Mouse (Mus musculus): Measurements from ENCODE around the gene Cdk17. TPM values are rescaled to one million over a fixed set of nuclear protein-coding genes. Genes with fewer than 3 reads are reported as not detected.

Gene Cdk17
- total RNA-seq, 2 experiments from 2014 or later = 216 to 230 TPM

DNA sequence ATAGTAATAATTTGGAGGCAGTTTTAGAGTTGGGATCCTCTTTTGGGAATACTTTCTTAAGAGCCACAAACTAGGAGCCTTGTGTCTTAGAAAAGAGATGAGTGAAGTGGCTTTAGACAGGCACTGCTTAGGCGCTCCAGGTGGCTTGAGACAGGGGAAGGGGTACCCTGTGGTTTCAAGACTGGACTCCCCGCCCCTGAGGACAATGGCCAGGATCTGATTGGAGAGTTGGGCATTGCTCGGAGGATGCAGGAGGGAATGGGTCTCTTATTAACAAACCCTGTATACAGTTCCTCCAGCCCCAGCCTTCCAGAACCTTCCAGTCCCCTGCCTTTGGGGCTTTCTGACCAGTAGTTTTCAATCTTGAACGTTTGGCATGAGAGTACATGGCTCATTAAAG, 150.9 kb downstream of the Cdk17 start:
- no peak for DNase-seq (ENCODE audit: low spot score in 2 of 2)

Small RNA genes lying within 50 kb of the gene (microRNA-seq; reads per million reads assigned to microRNA genes)
- gene Mir1931 = 0 reads per million in 2 experiments

Other genes starting within 250 kb of the Cdk17 start
- 10 to 100 TPM; 15.9 to 18.9 TPM for gene Cfap54, start 79.3 kb upstream of the Cdk17 start, total RNA-seq (2021)
- gene Elk3, start 150.3 kb downstream of the Cdk17 start, total RNA-seq (2021) = 1 to 10 TPM; 6.6 to 8.4 TPM

Measured in layer of hippocampus, adult 18-20 months (tissue).